Mouse (Mus musculus) layer of hippocampus, postnatal 14 days (tissue): ENCODE data around the gene Olfr119. TPM values are rescaled to one million over a fixed set of nuclear protein-coding genes. Genes with fewer than 3 reads are reported as not detected.
"Not testable (repeated sequence)": the region's sequence is repeated elsewhere in the genome, so short reads cannot be mapped to it uniquely, and the experiment has no call there.

ENCODE experiments used
- DNase-seq, 2 experiments: peaks; one replicate each; pipeline ENCODE4 v3.0.0; 2021 to 2022; ENCODE audit warnings: low spot score in 2 of 2, mixed read lengths in 1 of 2
- long read RNA-seq, 2 experiments: library from polyadenylated mRNA; stranded (forward); transcript quantifications; one replicate each; pipeline ENCODE4 v2.0.0; 2021
- total RNA-seq, 2 experiments: library from RNA; stranded (reverse); gene quantifications; 2 replicates each; pipeline ENCODE4 v1.2.3; 2021

Olfr119 gene
- not detected for total RNA-seq
- long read RNA-seq, experiment 1: 0 reads
- long read RNA-seq, experiment 2: 0 reads

DNA sequence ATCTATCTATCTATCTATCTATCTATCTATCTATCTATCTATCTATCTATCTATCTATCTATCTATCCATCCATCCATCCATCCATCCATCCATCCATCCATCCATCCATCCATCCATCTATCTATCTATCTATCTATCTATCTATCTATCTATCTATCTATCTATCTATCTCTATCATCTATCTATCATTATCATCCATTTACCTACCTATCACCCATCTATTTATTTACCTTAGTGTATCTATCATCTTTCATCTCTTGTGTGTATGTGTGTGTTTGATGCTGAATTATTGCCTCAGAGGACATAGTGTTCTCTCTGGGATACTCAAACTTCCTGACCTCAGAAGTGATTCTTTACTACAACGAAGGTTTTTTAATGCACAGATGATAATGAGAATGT, at the start of gene Olfr119:
Gene Olfr119 (plus strand): TSS at position 301 of the 400 bp plus-strand sequence.
- DNase-seq: not testable (repeated sequence)

- no peak for DNase-seq
These were observed 32.7 kb upstream of the Olfr119 start, which contains the start of gene Olfr117 for GRCm38 (mm10) chr17:37663682-37664081. TSS of gene Olfr117 (minus strand) at chr17:37663782.

GRCm38 (mm10) chr17:37666688-37667087, 29.7 kb upstream of the Olfr119 start, which contains the start of gene Olfr118:
TSS of gene Olfr118 (plus strand) at chr17:37666988.
- no peak for DNase-seq

- no peak for DNase-seq
These were observed 25.1 kb downstream of the Olfr119 start, which contains the start of gene Olfr120 for GRCm38 (mm10) chr17:37721508-37721907. TSS of gene Olfr120 (plus strand) at chr17:37721808.

- no peak for DNase-seq
These were observed 41.7 kb downstream of the Olfr119 start for GRCm38 (mm10) chr17:37738070-37738469.

Other genes with a start within 250 kb of the Olfr119 start
- gene Olfr109, start 237.6 kb upstream of the Olfr119 start, total RNA-seq: not detected
- not detected for gene H2-M2, start 213.0 kb upstream of the Olfr119 start, total RNA-seq
- not detected for gene Olfr110, start 204.1 kb upstream of the Olfr119 start, total RNA-seq
- not detected for gene Olfr111, start 188.5 kb upstream of the Olfr119 start, total RNA-seq
- not detected for gene Olfr112, start 127.1 kb upstream of the Olfr119 start, total RNA-seq
- not detected for gene Olfr113, start 118.9 kb upstream of the Olfr119 start, total RNA-seq
- not detected for gene Olfr114, start 103.8 kb upstream of the Olfr119 start, total RNA-seq
- gene Olfr115, start 69.5 kb upstream of the Olfr119 start, total RNA-seq: not detected
- not detected for gene Olfr116, start 69.4 kb upstream of the Olfr119 start, total RNA-seq
- gene Olfr117, start 32.8 kb upstream of the Olfr119 start, total RNA-seq: not detected
- not detected for gene Olfr118, start 29.6 kb upstream of the Olfr119 start, total RNA-seq
- not detected for gene Olfr120, start 25.2 kb downstream of the Olfr119 start, total RNA-seq
- not detected for gene Olfr121, start 52.3 kb downstream of the Olfr119 start, total RNA-seq
- not detected for gene Olfr122, start 72.0 kb downstream of the Olfr119 start, total RNA-seq
- gene Olfr123, start 97.0 kb downstream of the Olfr119 start, total RNA-seq: not detected
- not detected for gene Olfr124, start 103.3 kb downstream of the Olfr119 start, total RNA-seq
- not detected for gene Olfr125, start 136.4 kb downstream of the Olfr119 start, total RNA-seq
- gene Olfr126, start 150.9 kb downstream of the Olfr119 start, total RNA-seq: not detected
- gene Olfr127, start 203.9 kb downstream of the Olfr119 start, total RNA-seq: not detected
- gene Olfr128, start 224.0 kb downstream of the Olfr119 start, total RNA-seq: not detected